Mouse (Mus musculus) right cerebral cortex, postnatal 10 days (tissue): ENCODE measurements around the gene Olfr1408.

Experiments used
- DNase-seq, 2 experiments: peaks; one replicate each; pipeline ENCODE4 v3.0.0; 2021; ENCODE audit warnings: low spot score in 2 of 2

Olfr1408 gene

GRCm38 (mm10) chr1:173137274-173137673, at the start of gene Olfr1408:
Gene Olfr1408 (minus strand): TSS chr1:173137374.
- no peak for DNase-seq

- DNase-seq, result no peak
Observed at GRCm38 (mm10) chr1:173174154-173174842, 37.1 kb upstream of the Olfr1408 start.
